Mouse (Mus musculus) G1E (cell line): ENCODE measurements at regions not wholly inside any gene's neighbourhood (a gene's known extent, or its start where the extent isn't known, plus 50 kb on each side); places are given as distances from the start of the nearest gene placed in this dataset.

Experiments used
- ATAC-seq: 2 replicates; pipeline ENCODE4 v1.8.0; 2016; ENCODE audit warnings: mild to moderate bottlenecking; ENCODE audit not compliant: insufficient number of reproducible peaks, poor library complexity, low FRiP score, severe bottlenecking; ENCODE audit errors: extremely low read depth
- DNase-seq: peaks from one replicate; pipeline ENCODE4 v3.0.0; 2012; ENCODE audit warnings: low spot score
- H3K27me3 ChIP-seq: 2 replicates; pipeline ENCODE4 v1.6.1; 2012; ENCODE audit warnings: mild to moderate bottlenecking, low read length, inconsistent platforms; ENCODE audit not compliant: insufficient read depth
- H3K36me3 ChIP-seq: replicated peaks from 2 replicates; pipeline ENCODE3; 2012; ENCODE audit warnings: mild to moderate bottlenecking, inconsistent platforms
- H3K4me1 ChIP-seq: 2 replicates; pipeline ENCODE4 v1.6.1; 2012; ENCODE audit warnings: low read depth, low read length, inconsistent platforms, mixed read lengths; ENCODE audit not compliant: insufficient read depth
- H3K4me3 ChIP-seq: 2 replicates; pipeline ENCODE4 v1.5.1; 2012; ENCODE audit warnings: low read depth, mild to moderate bottlenecking, inconsistent platforms, low read length, moderate library complexity, mixed read lengths
- H3K9me3 ChIP-seq: replicated peaks from 2 replicates; pipeline ENCODE4 v1.6.1; 2012; ENCODE audit warnings: inconsistent platforms
- CTCF ChIP-seq: IDR thresholded peaks from 2 replicates; pipeline ENCODE4 v1.5.1; 2012; ENCODE audit warnings: low read depth, low read length, inconsistent platforms, mixed read lengths
- GATA1 ChIP-seq: IDR thresholded peaks from 2 replicates; pipeline ENCODE4 v1.6.1; 2012; ENCODE audit warnings: borderline replicate concordance, low read length, inconsistent platforms, mixed read lengths
- GATA2 ChIP-seq: IDR thresholded peaks from 2 replicates; pipeline ENCODE4 v1.6.1; 2012; ENCODE audit warnings: low read depth, low read length, inconsistent platforms, borderline replicate concordance
- POLR2AphosphoS5 ChIP-seq: IDR thresholded peaks from 2 replicates; pipeline ENCODE4 v1.6.1; 2012; ENCODE audit warnings: low read depth, low read length, inconsistent platforms; ENCODE audit not compliant: insufficient replicate concordance
- TAL1 ChIP-seq: conservative IDR thresholded peaks from 2 replicates; pipeline ENCODE4 v1.6.1; 2012; ENCODE audit warnings: low read depth, low read length, inconsistent platforms, mixed read lengths

DNA sequence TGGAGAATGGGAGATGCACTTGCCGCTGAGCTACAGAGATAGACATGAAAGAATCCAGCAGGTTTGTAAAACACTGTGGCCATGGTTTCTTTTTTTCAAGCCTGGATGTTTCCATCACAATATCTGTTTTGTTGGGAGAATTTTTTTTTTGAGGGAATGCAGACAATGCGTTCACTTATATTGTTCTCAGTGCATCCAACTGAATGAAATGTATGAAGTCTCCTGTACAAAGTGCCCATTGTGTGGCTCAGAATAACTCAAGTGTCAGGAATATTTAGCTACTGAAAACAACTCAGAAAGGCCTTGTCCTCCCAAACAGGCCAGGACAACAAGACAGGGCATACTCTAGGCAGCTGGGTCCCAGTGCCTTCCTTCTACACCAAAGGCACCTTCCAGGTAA lies 120.3 kb upstream of the Ado start:
- no peaks in the 10 kb centered on the region for H3K36me3 ChIP-seq
- TF ChIP-seq TAL1 (no peak), POLR2AphosphoS5 (no peak), GATA2 (no peak), CTCF (no peak), GATA1 (no peak)
- peaks cover 14% of the 10 kb centered on the region for H3K9me3 ChIP-seq
- no peak for ATAC-seq
- no peaks in the 10 kb centered on the region for H3K4me1 ChIP-seq
- no peak overlapping the region for H3K4me3 ChIP-seq
- DNase-seq, result no peak
- no peaks in the 10 kb centered on the region for H3K27me3 ChIP-seq

DNA sequence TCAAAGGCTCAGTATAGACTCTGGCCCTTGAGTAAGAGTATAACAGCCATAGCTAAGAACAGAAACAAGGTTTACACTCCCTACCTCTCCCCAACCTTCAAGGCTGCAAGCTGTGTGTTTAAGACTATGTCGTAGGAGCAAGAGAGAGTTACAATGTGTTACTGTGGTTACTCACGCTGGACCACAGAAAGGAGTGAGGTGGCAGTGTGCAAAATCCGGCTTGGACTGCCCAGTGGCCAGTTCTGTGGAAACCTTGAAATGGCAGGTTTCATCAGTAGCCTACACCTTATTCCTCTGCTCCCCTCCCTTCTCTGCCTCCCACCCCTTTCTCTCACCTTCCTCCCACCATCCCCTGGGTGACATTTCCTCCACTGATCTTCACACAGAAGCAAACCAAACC lies 114.3 kb upstream of the Ado start:
- Histone ChIP-seq H3K4me3 (no peak overlapping the region), H3K27me3 (no peaks in the 10 kb centered on the region), H3K9me3 (peaks cover 3% of the 10 kb centered on the region), H3K4me1 (no peaks in the 10 kb centered on the region), H3K36me3 (no peaks in the 10 kb centered on the region)
- DNase-seq (no peak), ATAC-seq (no peak)
- TF ChIP-seq GATA1 (no peak), TAL1 (no peak), CTCF (no peak), GATA2 (no peak), POLR2AphosphoS5 (no peak)

GRCm38 (mm10) chr10:67661666-67662065 lies 112.9 kb upstream of the Ado start:
- peaks cover 3% of the 10 kb centered on the region for H3K9me3 ChIP-seq
- H3K4me1 ChIP-seq, result no peaks in the 10 kb centered on the region
- TF ChIP-seq GATA2 (no peak), GATA1 (no peak), POLR2AphosphoS5 (no peak), CTCF (no peak), TAL1 (no peak)
- H3K27me3 ChIP-seq, result no peaks in the 10 kb centered on the region
- no peak for DNase-seq
- H3K36me3 ChIP-seq, result no peaks in the 10 kb centered on the region
- ATAC-seq, result no peak
- H3K4me3 ChIP-seq, result no peak overlapping the region

DNA sequence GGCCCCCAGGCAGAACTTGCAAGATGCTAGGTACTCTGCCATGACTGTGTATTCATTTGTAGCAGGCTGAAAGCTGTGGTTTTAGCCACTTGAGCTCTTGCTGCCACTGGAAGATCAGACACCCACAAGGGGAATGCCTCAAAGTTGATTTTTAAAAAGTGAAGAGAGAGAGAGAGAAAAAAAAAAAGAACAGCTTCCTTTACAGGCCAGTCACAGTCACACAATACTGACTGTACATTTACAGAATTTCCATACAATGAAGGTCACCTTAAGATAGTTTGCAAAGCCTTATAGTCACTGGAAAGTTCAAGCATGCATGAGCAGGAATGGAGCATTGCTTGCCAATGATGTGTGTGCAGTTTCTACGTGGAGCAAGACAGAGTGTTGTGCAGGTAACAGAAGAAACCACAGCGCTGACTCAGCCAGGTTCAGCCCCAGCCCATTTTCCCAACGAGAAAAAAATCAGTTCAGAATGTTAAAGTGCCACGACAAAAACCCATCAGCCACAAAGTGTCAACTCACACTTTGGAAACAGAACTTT lies 109.3 kb upstream of the Ado start:
- TF ChIP-seq CTCF (no peak), POLR2AphosphoS5 (no peak), GATA1 (no peak), GATA2 (no peak), TAL1 (no peak)
- ATAC-seq, result no peak
- Histone ChIP-seq H3K27me3 (no peaks in the 10 kb centered on the region), H3K4me3 (no peak overlapping the region), H3K36me3 (no peaks in the 10 kb centered on the region), H3K9me3 (peaks cover 3% of the 10 kb centered on the region), H3K4me1 (no peaks in the 10 kb centered on the region)
- DNase-seq, result no peak

DNA sequence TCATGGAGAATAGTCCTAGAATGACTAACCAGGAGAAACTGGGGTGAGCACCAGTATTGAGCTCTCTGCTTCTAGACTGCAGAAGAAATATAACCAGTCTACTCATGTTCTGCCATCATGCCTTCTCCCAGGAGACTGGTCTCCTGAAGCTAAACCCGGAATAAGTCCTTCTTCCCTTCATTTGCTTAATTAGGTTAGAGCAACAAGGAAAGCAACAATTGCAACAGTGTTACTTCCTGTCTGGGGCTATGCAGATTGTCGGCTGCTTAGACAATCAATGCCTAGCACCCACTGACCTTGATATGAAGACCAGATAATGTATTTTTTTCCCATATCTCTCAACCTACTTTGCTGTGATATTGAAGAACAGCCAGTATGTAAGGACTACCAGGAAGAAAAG lies 108.5 kb upstream of the Ado start:
- Histone ChIP-seq H3K4me1 (no peaks in the 10 kb centered on the region), H3K27me3 (no peaks in the 10 kb centered on the region), H3K9me3 (peaks cover 3% of the 10 kb centered on the region), H3K36me3 (no peaks in the 10 kb centered on the region), H3K4me3 (no peak overlapping the region)
- no peak for ATAC-seq
- TF ChIP-seq TAL1 (no peak), CTCF (no peak), GATA1 (no peak), GATA2 (no peak), POLR2AphosphoS5 (no peak)
- DNase-seq, result no peak

- DNase-seq, result no peak
- TF ChIP-seq GATA2 (no peak), POLR2AphosphoS5 (no peak), GATA1 (no peak), CTCF (no peak), TAL1 (no peak)
- H3K27me3 ChIP-seq, result no peaks in the 10 kb centered on the region
- no peak for ATAC-seq
- no peaks in the 10 kb centered on the region for H3K4me1 ChIP-seq
- H3K4me3 ChIP-seq, result no peak overlapping the region
- no peaks in the 10 kb centered on the region for H3K36me3 ChIP-seq
- no peaks in the 10 kb centered on the region; the same call in 1 of the 2 replicates for H3K9me3 ChIP-seq
These were observed 105.8 kb upstream of the Ado start for GRCm38 (mm10) chr10:67654518-67654917.

DNA sequence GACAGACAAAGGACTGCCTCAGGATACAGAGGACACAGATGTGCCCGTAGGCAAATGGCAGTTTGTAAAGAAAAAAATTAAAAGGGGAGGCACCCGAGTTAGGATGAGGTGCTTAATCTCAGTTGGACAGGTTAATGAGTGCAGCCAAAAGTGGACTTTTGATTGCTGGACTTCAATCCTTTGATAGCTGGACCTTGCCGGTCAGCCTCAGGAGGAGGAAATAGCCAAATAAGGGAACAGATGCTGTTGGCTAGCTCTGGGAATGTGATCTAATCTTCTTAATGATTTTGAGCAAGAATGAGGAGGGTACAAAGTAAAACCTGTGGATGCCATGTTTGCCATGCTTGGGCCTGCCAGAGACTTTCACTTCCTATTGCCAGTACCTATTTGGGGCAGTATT lies 103.5 kb upstream of the Ado start:
- ATAC-seq (no peak), DNase-seq (no peak)
- H3K4me3 ChIP-seq, result no peak overlapping the region
- no peaks in the 10 kb centered on the region; the same call in 1 of the 2 replicates for H3K9me3 ChIP-seq
- no peaks in the 10 kb centered on the region for H3K27me3 ChIP-seq
- no peaks in the 10 kb centered on the region for H3K36me3 ChIP-seq
- TF ChIP-seq GATA2 (no peak), POLR2AphosphoS5 (no peak), TAL1 (no peak), GATA1 (no peak), CTCF (no peak)
- H3K4me1 ChIP-seq, result no peaks in the 10 kb centered on the region
